Mouse (Mus musculus): ENCODE results near the gene Phactr2. TPM values are rescaled to one million over a fixed set of nuclear protein-coding genes. Genes with fewer than 3 reads are reported as not detected.

Gene Phactr2
- polyA plus RNA-seq, 1 experiment from 2014 or later, result 8.1 TPM

DNA sequence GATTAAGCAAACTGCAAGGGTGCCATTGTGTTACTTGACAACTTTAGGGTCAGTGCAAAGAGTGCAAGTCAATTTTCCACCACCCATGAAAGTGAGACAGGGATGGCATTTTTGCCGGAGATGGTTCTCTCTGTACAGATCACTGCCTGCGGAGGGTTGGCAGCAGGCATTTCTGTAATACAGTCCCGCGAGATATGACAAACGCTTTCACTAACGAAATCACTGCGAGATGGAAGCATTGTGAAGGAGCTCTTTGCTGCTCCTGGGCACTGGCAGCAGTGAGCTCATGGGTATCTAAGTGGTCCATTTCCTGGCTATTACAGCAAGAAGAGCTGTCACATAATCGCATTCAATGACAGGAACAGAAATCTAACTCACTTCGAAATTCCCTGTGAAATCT, 52.1 kb downstream of the Phactr2 start:
- Histone ChIP-seq H3K4me2 (ENCODE audit: low read length) (no peak overlapping the region), H3K4me1 (replicated peaks; ENCODE audit: control insufficient read depth, insufficient read depth, low read length) (0 out of 2 replicates have a peak, but pooled peaks cover 2% of the 10 kb centered on the region), H3K27me3 (replicated peaks; ENCODE audit: control insufficient read depth, insufficient read depth, low read length) (no peaks in the 10 kb centered on the region), H3K9ac (replicated peaks; ENCODE audit: low read depth, low read length) (no peak overlapping the region), H3K4me3 (replicated peaks; ENCODE audit: low read length) (no peak overlapping the region), H3K27ac (ENCODE audit: low read length) (no peak overlapping the region), H3K36me3 (ENCODE audit: control insufficient read depth, insufficient read depth) (no peaks in the 10 kb centered on the region), H3K9me3 (ENCODE audit: control insufficient read depth, low read length) (no peaks in the 10 kb centered on the region)
- 54% methylated on average over 9 of the region's 9 CpGs for WGBS
- no peak for ATAC-seq

DNA sequence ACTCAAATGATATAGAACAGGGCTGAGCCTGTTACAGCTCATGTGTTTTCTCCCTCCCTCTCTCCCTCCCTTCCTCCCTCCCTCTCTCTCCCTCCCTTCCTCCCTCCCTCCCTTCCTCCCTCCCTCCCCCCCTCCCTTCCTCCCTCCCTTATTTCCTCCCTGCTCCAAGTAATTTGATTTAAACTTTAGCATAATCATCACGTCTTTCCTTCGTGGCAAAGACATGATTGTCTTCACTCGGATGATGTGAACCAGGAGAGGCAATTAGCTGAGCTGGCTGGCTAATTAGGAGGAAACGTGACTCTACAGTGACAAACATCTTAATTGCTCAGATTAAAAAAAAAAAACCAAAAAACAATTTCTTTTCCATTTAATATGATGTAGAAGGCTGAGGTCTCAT, 55.0 kb downstream of the Phactr2 start:
- WGBS, result 15% methylated on average over 4 of the region's 4 CpGs

GRCm38 (mm10) chr10:13415489-13416104, 58.6 kb downstream of the Phactr2 start:
- WGBS, result 15% methylated on average over 8 of the region's 8 CpGs
- Histone ChIP-seq H3K27ac (ENCODE audit: low read length) (peak overlapping the region; percentile 16; the same call in 1 of the 2 replicates), H3K27me3 (replicated peaks; ENCODE audit: control insufficient read depth, insufficient read depth, low read length) (no peaks in the 10 kb centered on the region), H3K4me2 (ENCODE audit: low read length) (no peak overlapping the region), H3K4me3 (replicated peaks; ENCODE audit: low read length) (no peak overlapping the region), H3K9me3 (ENCODE audit: control insufficient read depth, low read length) (no peaks in the 10 kb centered on the region), H3K4me1 (replicated peaks; ENCODE audit: control insufficient read depth, insufficient read depth, low read length) (peaks cover 19% of the 10 kb centered on the region), H3K9ac (replicated peaks; ENCODE audit: low read depth, low read length) (no peak overlapping the region), H3K36me3 (ENCODE audit: control insufficient read depth, insufficient read depth) (no peaks in the 10 kb centered on the region)
- peak; percentile 74 for ATAC-seq

More for the DNA sequence above, 55.0 kb downstream of the Phactr2 start:
- peaks cover 16% of the 10 kb centered on the region for H3K4me1 ChIP-seq (replicated peaks; ENCODE audit: control insufficient read depth, insufficient read depth, low read length)
- H3K9me3 ChIP-seq (ENCODE audit: control insufficient read depth, low read length), result no peaks in the 10 kb centered on the region
- H3K4me3 ChIP-seq (replicated peaks; ENCODE audit: low read length), result no peak overlapping the region
- H3K9ac ChIP-seq (replicated peaks; ENCODE audit: low read depth, low read length), result no peak overlapping the region
- no peak overlapping the region for H3K4me2 ChIP-seq (ENCODE audit: low read length)
- no peaks in the 10 kb centered on the region for H3K27me3 ChIP-seq (replicated peaks; ENCODE audit: control insufficient read depth, insufficient read depth, low read length)
- H3K27ac ChIP-seq (ENCODE audit: low read length), result no peak overlapping the region
- no peaks in the 10 kb centered on the region for H3K36me3 ChIP-seq (ENCODE audit: control insufficient read depth, insufficient read depth)
- ATAC-seq, result 0 out of 2 replicates have a peak, but pooled peaks have one; percentile 43

- Histone ChIP-seq H3K4me2 (ENCODE audit: low read length) (no peak overlapping the region), H3K4me3 (replicated peaks; ENCODE audit: low read length) (no peak overlapping the region), H3K9ac (replicated peaks; ENCODE audit: low read depth, low read length) (no peak overlapping the region), H3K27ac (ENCODE audit: low read length) (no peak overlapping the region), H3K4me1 (replicated peaks; ENCODE audit: control insufficient read depth, insufficient read depth, low read length) (peaks cover 19% of the 10 kb centered on the region), H3K27me3 (replicated peaks; ENCODE audit: control insufficient read depth, insufficient read depth, low read length) (no peaks in the 10 kb centered on the region), H3K9me3 (ENCODE audit: control insufficient read depth, low read length) (no peaks in the 10 kb centered on the region), H3K36me3 (ENCODE audit: control insufficient read depth, insufficient read depth) (no peaks in the 10 kb centered on the region)
- peak; percentile 85 for ATAC-seq
- 70% methylated on average over 19 of the region's 19 CpGs for WGBS
These were observed 61.8 kb downstream of the Phactr2 start for GRCm38 (mm10) chr10:13412202-13412923.

GRCm38 (mm10) chr10:13411056-13411455, 63.2 kb downstream of the Phactr2 start:
- 90% methylated on average over 3 of the region's 3 CpGs for WGBS
- Histone ChIP-seq H3K36me3 (ENCODE audit: control insufficient read depth, insufficient read depth) (no peaks in the 10 kb centered on the region), H3K27me3 (replicated peaks; ENCODE audit: control insufficient read depth, insufficient read depth, low read length) (no peaks in the 10 kb centered on the region), H3K4me3 (replicated peaks; ENCODE audit: low read length) (no peak overlapping the region), H3K4me1 (replicated peaks; ENCODE audit: control insufficient read depth, insufficient read depth, low read length) (peaks cover 16% of the 10 kb centered on the region), H3K9ac (replicated peaks; ENCODE audit: low read depth, low read length) (no peak overlapping the region), H3K9me3 (ENCODE audit: control insufficient read depth, low read length) (no peaks in the 10 kb centered on the region), H3K4me2 (ENCODE audit: low read length) (no peak overlapping the region), H3K27ac (ENCODE audit: low read length) (no peak overlapping the region)
- ATAC-seq, result no peak

- H3K27me3 ChIP-seq (replicated peaks; ENCODE audit: control insufficient read depth, insufficient read depth, low read length), result no peaks in the 10 kb centered on the region
- no peaks in the 10 kb centered on the region for H3K4me1 ChIP-seq (replicated peaks; ENCODE audit: control insufficient read depth, insufficient read depth, low read length)
- H3K4me3 ChIP-seq (replicated peaks; ENCODE audit: low read length), result no peak overlapping the region
- WGBS, result 91% methylated on average over 1 of the region's 1 CpGs
- no peaks in the 10 kb centered on the region for H3K9me3 ChIP-seq (ENCODE audit: control insufficient read depth, low read length)
- no peak overlapping the region for H3K4me2 ChIP-seq (ENCODE audit: low read length)
- no peak for ATAC-seq
- H3K36me3 ChIP-seq (ENCODE audit: control insufficient read depth, insufficient read depth), result no peaks in the 10 kb centered on the region
- H3K9ac ChIP-seq (replicated peaks; ENCODE audit: low read depth, low read length), result no peak overlapping the region
- no peak overlapping the region for H3K27ac ChIP-seq (ENCODE audit: low read length)
These were observed 72.2 kb downstream of the Phactr2 start for GRCm38 (mm10) chr10:13401971-13402370.

DNA sequence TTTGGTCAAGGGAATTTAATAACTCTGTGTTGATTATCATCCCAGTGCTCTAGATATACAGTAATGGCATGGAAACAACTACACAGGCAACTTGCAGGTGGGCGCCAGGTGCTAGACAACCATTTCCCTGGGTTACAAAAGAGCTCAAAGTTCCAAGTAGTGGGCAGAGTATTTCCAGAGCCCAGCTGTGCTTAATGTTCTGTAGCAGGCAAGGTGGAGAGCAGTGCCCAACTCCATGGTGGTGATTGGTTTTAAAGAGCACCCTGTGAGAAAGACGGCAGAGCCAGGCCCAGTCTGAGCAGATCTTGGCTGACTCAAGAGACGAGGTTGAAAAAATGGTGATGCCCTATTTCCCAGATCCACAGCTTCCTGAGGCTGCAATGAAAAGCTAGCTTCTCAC, 78.5 kb downstream of the Phactr2 start:
- no peaks in the 10 kb centered on the region for H3K4me1 ChIP-seq (replicated peaks; ENCODE audit: control insufficient read depth, insufficient read depth, low read length)
- WGBS, result 82% methylated on average over 3 of the region's 3 CpGs
- H3K4me2 ChIP-seq (ENCODE audit: low read length), result no peak overlapping the region
- H3K9me3 ChIP-seq (ENCODE audit: control insufficient read depth, low read length), result no peaks in the 10 kb centered on the region
- no peak overlapping the region for H3K9ac ChIP-seq (replicated peaks; ENCODE audit: low read depth, low read length)
- no peak for ATAC-seq
- H3K27me3 ChIP-seq (replicated peaks; ENCODE audit: control insufficient read depth, insufficient read depth, low read length), result no peaks in the 10 kb centered on the region
- no peak overlapping the region for H3K27ac ChIP-seq (ENCODE audit: low read length)
- H3K36me3 ChIP-seq (ENCODE audit: control insufficient read depth, insufficient read depth), result no peaks in the 10 kb centered on the region
- no peak overlapping the region for H3K4me3 ChIP-seq (replicated peaks; ENCODE audit: low read length)

GRCm38 (mm10) chr10:13394000-13394399, 80.2 kb downstream of the Phactr2 start:
- Histone ChIP-seq H3K9me3 (ENCODE audit: control insufficient read depth, low read length) (no peaks in the 10 kb centered on the region), H3K27me3 (replicated peaks; ENCODE audit: control insufficient read depth, insufficient read depth, low read length) (no peaks in the 10 kb centered on the region), H3K4me2 (ENCODE audit: low read length) (no peak overlapping the region), H3K27ac (ENCODE audit: low read length) (no peak overlapping the region), H3K4me1 (replicated peaks; ENCODE audit: control insufficient read depth, insufficient read depth, low read length) (peaks cover 5% of the 10 kb centered on the region), H3K4me3 (replicated peaks; ENCODE audit: low read length) (no peak overlapping the region), H3K36me3 (ENCODE audit: control insufficient read depth, insufficient read depth) (no peaks in the 10 kb centered on the region), H3K9ac (replicated peaks; ENCODE audit: low read depth, low read length) (no peak overlapping the region)
- 90% methylated on average over 4 of the region's 4 CpGs for WGBS
- ATAC-seq, result no peak

GRCm38 (mm10) chr10:13388116-13388922, 85.9 kb downstream of the Phactr2 start:
- no peaks in the 10 kb centered on the region for H3K9me3 ChIP-seq (ENCODE audit: control insufficient read depth, low read length)
- H3K27ac ChIP-seq (ENCODE audit: low read length), result no peak overlapping the region
- H3K4me2 ChIP-seq (ENCODE audit: low read length), result peak overlapping the region; percentile 51
- no peaks in the 10 kb centered on the region for H3K36me3 ChIP-seq (ENCODE audit: control insufficient read depth, insufficient read depth)
- H3K4me1 ChIP-seq (replicated peaks; ENCODE audit: control insufficient read depth, insufficient read depth, low read length), result peaks cover 13% of the 10 kb centered on the region
- peak; percentile 77 for ATAC-seq
- H3K4me3 ChIP-seq (replicated peaks; ENCODE audit: low read length), result peak overlapping the region; percentile 28
- H3K27me3 ChIP-seq (replicated peaks; ENCODE audit: control insufficient read depth, insufficient read depth, low read length), result no peaks in the 10 kb centered on the region
- WGBS, result 5% methylated on average over 11 of the region's 11 CpGs
- peak overlapping the region; percentile 54 for H3K9ac ChIP-seq (replicated peaks; ENCODE audit: low read depth, low read length)
